Mouse (Mus musculus): Measurements from ENCODE around the gene Srsf4. TPM values are rescaled to one million over a fixed set of nuclear protein-coding genes. Genes with fewer than 3 reads are reported as not detected.

Srsf4 gene
- polyA plus RNA-seq, 1 experiment = 28.8 TPM

DNA sequence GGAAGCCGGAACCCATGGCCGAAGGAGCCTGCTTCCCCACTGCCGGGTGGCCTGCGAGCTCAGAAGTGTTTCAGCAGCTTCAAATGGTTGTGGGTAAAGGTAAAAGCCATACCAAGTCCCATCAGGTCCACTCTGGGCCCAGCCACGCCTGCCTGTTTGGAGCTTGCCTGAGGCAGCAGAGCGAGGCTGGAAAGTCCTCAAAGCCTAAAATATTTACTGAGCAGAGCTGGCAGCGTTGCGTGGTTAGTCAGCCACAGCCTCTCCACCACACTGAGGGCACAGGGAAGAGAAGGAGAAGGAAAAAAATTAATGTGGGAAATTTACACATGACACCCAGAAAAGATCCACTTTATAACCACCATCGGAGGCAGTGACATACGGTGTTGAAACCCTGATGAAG lies 40.1 kb downstream of the Srsf4 start:
- H3K27me3 ChIP-seq (ENCODE audit: control insufficient read depth, insufficient read depth, low read length) = peaks cover 4% of the 10 kb centered on the region
- H3K36me3 ChIP-seq (ENCODE audit: control insufficient read depth, insufficient read depth, low read length) = no peaks in the 10 kb centered on the region
- no peak overlapping the region for H3K27ac ChIP-seq (ENCODE audit: insufficient read depth, low read length)
- no peak overlapping the region for H3K4me3 ChIP-seq (ENCODE audit: extremely low read depth, insufficient read depth, insufficient read length)
- TF ChIP-seq CTCF (IDR thresholded peaks at IDR 0.05; ENCODE audit: extremely low read depth, insufficient read depth, insufficient read length, insufficient replicate concordance) (no peak), POLR2A (IDR thresholded peaks at IDR 0.05; ENCODE audit: low read depth, low read length) (no peak)
- DNase-seq (ENCODE audit: low read depth in 1 of 2, low spot score in 2 of 2) = no peak
- WGBS = 75% methylated on average over 10 of the region's 10 CpGs
- peaks cover 5% of the 10 kb centered on the region; the same call in 1 of the 2 replicates for H3K4me1 ChIP-seq (ENCODE audit: control insufficient read depth, insufficient read depth, insufficient read length)

DNA sequence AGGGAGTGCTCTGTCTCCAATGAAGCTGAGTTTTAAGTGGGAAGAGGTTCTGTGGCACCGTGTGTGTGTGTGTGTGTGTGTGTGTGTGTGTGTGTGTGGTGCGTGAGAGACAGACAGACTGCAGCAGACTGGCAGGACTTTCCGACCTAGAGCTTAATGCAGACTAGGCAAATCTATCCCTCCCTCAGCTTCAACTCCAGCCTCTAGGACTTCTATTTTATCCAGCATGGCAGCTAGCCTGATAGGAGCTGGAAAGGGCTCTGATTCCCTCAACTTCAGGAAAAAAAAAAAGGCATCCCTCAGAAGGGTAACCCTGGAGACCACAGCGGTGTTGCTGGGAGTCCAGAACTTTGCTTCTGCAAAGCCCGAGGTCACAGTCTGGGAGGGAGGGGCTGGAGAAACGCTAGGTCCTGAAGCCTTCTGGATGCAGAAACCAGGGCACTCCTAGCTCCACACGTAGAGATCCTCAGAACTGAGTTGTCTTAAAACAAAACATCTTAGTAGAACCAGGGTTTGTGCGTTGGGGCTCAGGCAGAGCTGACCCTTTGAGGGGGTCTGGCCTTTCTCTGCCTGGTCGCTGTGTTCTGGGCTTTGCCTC lies 40.7 kb downstream of the Srsf4 start:
- Histone ChIP-seq H3K4me1 (ENCODE audit: control insufficient read depth, insufficient read depth, insufficient read length) (peaks cover 5% of the 10 kb centered on the region; the same call in 1 of the 2 replicates), H3K27me3 (ENCODE audit: control insufficient read depth, insufficient read depth, low read length) (peaks cover 4% of the 10 kb centered on the region), H3K36me3 (ENCODE audit: control insufficient read depth, insufficient read depth, low read length) (no peaks in the 10 kb centered on the region), H3K4me3 (ENCODE audit: extremely low read depth, insufficient read depth, insufficient read length) (no peak overlapping the region), H3K27ac (ENCODE audit: insufficient read depth, low read length) (no peak overlapping the region)
- DNase-seq (ENCODE audit: low read depth in 1 of 2, low spot score in 2 of 2) = no peak
- 50% methylated on average over 9 of the region's 9 CpGs for WGBS
- TF ChIP-seq CTCF (IDR thresholded peaks at IDR 0.05; ENCODE audit: extremely low read depth, insufficient read depth, insufficient read length, insufficient replicate concordance) (no peak), POLR2A (IDR thresholded peaks at IDR 0.05; ENCODE audit: low read depth, low read length) (no peak)

DNA sequence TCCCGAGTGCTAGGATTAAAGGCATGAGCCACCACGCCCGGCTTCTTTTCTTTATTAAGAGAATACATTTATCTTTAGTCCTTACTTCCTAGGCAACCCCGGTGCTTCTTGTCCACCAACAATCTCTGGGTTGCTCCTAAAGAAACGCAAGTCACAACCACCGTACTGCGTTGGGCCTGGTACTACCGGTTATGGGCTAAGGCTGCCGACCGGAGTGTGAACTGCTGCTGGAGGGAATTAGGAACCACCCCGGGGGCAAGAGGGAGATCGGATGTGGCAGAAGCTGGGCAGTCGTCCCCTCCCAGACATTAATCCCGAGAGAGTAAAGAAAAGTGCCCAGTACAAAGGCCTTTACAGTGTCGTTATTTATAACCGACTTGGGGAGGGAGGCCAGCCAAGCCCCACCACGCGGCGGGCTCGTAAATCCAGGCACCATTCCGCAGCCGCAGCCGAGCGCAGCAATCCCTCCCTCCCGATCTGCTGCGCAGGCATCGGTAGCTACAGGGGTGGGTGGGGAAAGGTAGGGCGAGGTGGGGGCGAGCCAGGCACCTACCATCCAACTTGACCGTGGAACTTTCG lies 41.6 kb downstream of the Srsf4 start:
- Histone ChIP-seq H3K4me1 (ENCODE audit: control insufficient read depth, insufficient read depth, insufficient read length) (peaks cover 5% of the 10 kb centered on the region; the same call in 1 of the 2 replicates), H3K27me3 (ENCODE audit: control insufficient read depth, insufficient read depth, low read length) (peaks cover 6% of the 10 kb centered on the region), H3K4me3 (ENCODE audit: extremely low read depth, insufficient read depth, insufficient read length) (no peak overlapping the region), H3K36me3 (ENCODE audit: control insufficient read depth, insufficient read depth, low read length) (no peaks in the 10 kb centered on the region), H3K27ac (ENCODE audit: insufficient read depth, low read length) (no peak overlapping the region)
- TF ChIP-seq CTCF (IDR thresholded peaks at IDR 0.05; ENCODE audit: extremely low read depth, insufficient read depth, insufficient read length, insufficient replicate concordance) (no peak), POLR2A (IDR thresholded peaks at IDR 0.05; ENCODE audit: low read depth, low read length) (no peak)
- WGBS = 11% methylated on average over 31 of the region's 31 CpGs
- DNase-seq (ENCODE audit: low read depth in 1 of 2, low spot score in 2 of 2) = no peak

DNA sequence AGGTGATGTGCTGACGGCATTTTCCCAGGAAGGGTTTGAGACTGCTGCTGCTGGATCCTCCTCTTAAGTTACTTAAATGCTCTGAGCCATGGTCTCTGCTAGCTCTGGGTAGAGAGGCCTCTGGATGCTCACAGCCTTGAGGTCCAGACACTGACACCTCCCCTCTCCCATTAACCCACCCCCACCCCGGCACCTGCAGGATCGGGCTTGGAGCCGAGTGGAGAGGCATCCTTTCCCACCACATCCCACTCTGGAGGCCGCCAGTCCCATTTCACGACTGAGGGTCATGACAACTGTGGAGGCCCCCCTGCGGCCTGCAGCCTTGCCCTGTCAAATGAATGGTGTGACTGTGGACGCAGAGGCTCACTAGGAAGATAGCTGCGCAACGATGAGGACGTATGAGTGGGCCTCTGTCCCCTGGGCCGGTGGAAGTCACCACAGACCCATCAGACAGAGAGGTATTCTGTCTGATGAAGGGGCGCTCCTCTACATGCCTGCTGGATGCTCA lies 42.5 kb downstream of the Srsf4 start:
- 62% methylated on average over 13 of the region's 13 CpGs for WGBS
- DNase-seq (ENCODE audit: low read depth in 1 of 2, low spot score in 2 of 2) = no peak
- Histone ChIP-seq H3K27ac (ENCODE audit: insufficient read depth, low read length) (no peak overlapping the region), H3K4me3 (ENCODE audit: extremely low read depth, insufficient read depth, insufficient read length) (no peak overlapping the region), H3K36me3 (ENCODE audit: control insufficient read depth, insufficient read depth, low read length) (no peaks in the 10 kb centered on the region), H3K4me1 (ENCODE audit: control insufficient read depth, insufficient read depth, insufficient read length) (peaks cover 5% of the 10 kb centered on the region), H3K27me3 (ENCODE audit: control insufficient read depth, insufficient read depth, low read length) (peaks cover 15% of the 10 kb centered on the region)
- TF ChIP-seq CTCF (IDR thresholded peaks at IDR 0.05; ENCODE audit: extremely low read depth, insufficient read depth, insufficient read length, insufficient replicate concordance) = no peak
- no peak for TF ChIP-seq POLR2A (IDR thresholded peaks at IDR 0.05; ENCODE audit: low read depth, low read length)

DNA sequence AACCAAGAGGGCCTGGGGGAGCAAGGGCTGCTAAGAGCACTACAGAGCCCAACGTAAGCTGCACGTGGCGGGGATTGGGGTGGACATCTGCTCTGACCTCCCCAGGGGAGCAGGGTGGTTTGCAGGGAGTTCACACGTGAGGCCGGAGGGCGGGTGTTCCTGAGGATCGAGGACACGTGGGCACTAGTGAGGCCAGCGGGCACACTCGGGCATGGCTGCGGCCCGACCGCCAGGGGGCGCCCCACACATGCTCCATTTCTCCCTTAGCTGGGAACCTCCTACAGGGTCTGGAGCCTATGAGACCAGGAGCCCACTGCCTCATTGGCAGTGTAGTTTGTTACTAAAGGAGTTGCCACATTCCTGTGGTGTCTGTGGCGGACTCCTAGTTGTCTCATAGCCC lies 43.0 kb downstream of the Srsf4 start:
- H3K27me3 ChIP-seq (ENCODE audit: control insufficient read depth, insufficient read depth, low read length) = peaks cover 20% of the 10 kb centered on the region
- H3K36me3 ChIP-seq (ENCODE audit: control insufficient read depth, insufficient read depth, low read length) = no peaks in the 10 kb centered on the region
- WGBS = 3% methylated on average over 15 of the region's 15 CpGs
- peaks cover 2% of the 10 kb centered on the region; the same call in 1 of the 2 replicates for H3K4me1 ChIP-seq (ENCODE audit: control insufficient read depth, insufficient read depth, insufficient read length)
- DNase-seq (ENCODE audit: low read depth in 1 of 2, low spot score in 2 of 2) = peak; percentile 17 to 61
- H3K27ac ChIP-seq (ENCODE audit: insufficient read depth, low read length) = no peak overlapping the region
- TF ChIP-seq CTCF (IDR thresholded peaks at IDR 0.05; ENCODE audit: extremely low read depth, insufficient read depth, insufficient read length, insufficient replicate concordance) (peak; percentile 91), POLR2A (IDR thresholded peaks at IDR 0.05; ENCODE audit: low read depth, low read length) (no peak)
- no peak overlapping the region for H3K4me3 ChIP-seq (ENCODE audit: extremely low read depth, insufficient read depth, insufficient read length)

DNA sequence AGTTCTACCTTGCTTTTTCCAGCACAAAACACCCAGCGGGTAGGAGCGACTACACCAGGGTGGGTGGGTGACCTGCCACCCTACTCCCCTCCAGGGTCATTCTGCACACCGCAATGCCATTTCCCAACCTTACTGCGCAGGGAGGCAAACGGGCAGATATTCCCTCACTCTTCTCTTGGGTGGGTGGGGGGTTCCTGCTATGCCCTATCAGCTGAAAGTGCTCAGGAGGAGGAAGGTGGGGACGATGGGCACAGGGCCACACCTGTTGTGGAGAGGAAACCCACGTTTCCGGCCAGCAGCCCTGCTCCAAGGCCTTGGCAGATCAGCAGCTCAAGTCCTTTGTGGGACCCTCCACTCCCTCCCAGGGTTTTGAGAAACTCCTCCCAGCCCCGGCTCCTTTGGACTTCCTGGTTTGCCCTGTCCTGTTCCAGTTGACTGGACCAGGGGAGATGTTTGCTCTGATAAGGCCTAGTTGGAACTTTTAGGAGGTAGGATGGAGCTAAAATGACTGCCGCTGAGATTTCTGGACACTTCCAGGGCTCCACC lies 43.7 kb downstream of the Srsf4 start:
- H3K4me3 ChIP-seq (ENCODE audit: extremely low read depth, insufficient read depth, insufficient read length) = no peak overlapping the region
- H3K36me3 ChIP-seq (ENCODE audit: control insufficient read depth, insufficient read depth, low read length) = no peaks in the 10 kb centered on the region
- H3K27ac ChIP-seq (ENCODE audit: insufficient read depth, low read length) = no peak overlapping the region
- TF ChIP-seq CTCF (IDR thresholded peaks at IDR 0.05; ENCODE audit: extremely low read depth, insufficient read depth, insufficient read length, insufficient replicate concordance) = no peak
- TF ChIP-seq POLR2A (IDR thresholded peaks at IDR 0.05; ENCODE audit: low read depth, low read length) = no peak
- DNase-seq (ENCODE audit: low read depth in 1 of 2, low spot score in 2 of 2) = no peak
- WGBS = 39% methylated on average over 10 of the region's 10 CpGs
- peaks cover 6% of the 10 kb centered on the region; the same call in 1 of the 2 replicates for H3K4me1 ChIP-seq (ENCODE audit: control insufficient read depth, insufficient read depth, insufficient read length)
- peaks cover 27% of the 10 kb centered on the region for H3K27me3 ChIP-seq (ENCODE audit: control insufficient read depth, insufficient read depth, low read length)
